Mouse (Mus musculus) stomach, embryonic 14.5 days (tissue): Measurements from ENCODE around the gene Popdc2. TPM values are rescaled to one million over a fixed set of nuclear protein-coding genes. Genes with fewer than 3 reads are reported as not detected.

ENCODE experiments used
- ATAC-seq: fragments of 200-750 bp; cut with Nextera tagmentation; 2 replicates; pipeline ENCODE4 v1.8.0; 2017; ENCODE audit warnings: low read depth, moderate TSS enrichment; ENCODE audit not compliant: insufficient number of reproducible peaks, insufficient read depth, low FRiP score
- H3K27ac ChIP-seq: fragments of 300-500 bp; sonication (generic); 2 replicates; pipeline ENCODE4 v1.5.1; 2014; ENCODE audit warnings: mild to moderate bottlenecking, low read length, moderate library complexity, mixed read lengths
- H3K27me3 ChIP-seq: fragments of 300-500 bp; sonication (generic); 2 replicates; pipeline ENCODE4 v1.6.1; 2014; ENCODE audit warnings: low read length, control low read depth, mixed read lengths; ENCODE audit not compliant: control insufficient read depth, insufficient read depth
- H3K36me3 ChIP-seq: fragments of 300-500 bp; sonication (generic); 2 replicates; pipeline ENCODE4 v1.6.1; 2014; ENCODE audit warnings: mild to moderate bottlenecking, control low read depth, low read length, moderate library complexity, mixed read lengths; ENCODE audit not compliant: control insufficient read depth, insufficient read depth
- H3K4me1 ChIP-seq: fragments of 300-500 bp; sonication (generic); 2 replicates; pipeline ENCODE4 v1.6.1; 2014; ENCODE audit warnings: low read length, control low read depth, mixed read lengths; ENCODE audit not compliant: control insufficient read depth, insufficient read depth
- H3K4me2 ChIP-seq: fragments of 300-500 bp; sonication (generic); replicated peaks from 2 replicates; pipeline ENCODE4 v1.6.1; 2014; ENCODE audit warnings: low read depth, low read length, control low read depth
- H3K4me3 ChIP-seq: fragments of 300-500 bp; sonication (generic); 2 replicates; pipeline ENCODE4 v1.5.1; 2014; ENCODE audit warnings: low read depth, low read length, control low read depth
- H3K9ac ChIP-seq: fragments of 300-500 bp; sonication (generic); replicated peaks from 2 replicates; pipeline ENCODE4 v1.6.1; 2014; ENCODE audit warnings: low read depth, mild to moderate bottlenecking, control low read depth, low read length, moderate library complexity, mixed read lengths
- H3K9me3 ChIP-seq: fragments of 300-500 bp; sonication (generic); 2 replicates; pipeline ENCODE4 v1.6.1; 2016; ENCODE audit warnings: low read depth, low read length, control low read depth; ENCODE audit not compliant: control insufficient read depth
- WGBS: fragments of 180-500 bp; shearing (Covaris S2); extraction: QIAGEN DNeasy Blood & Tissue Kit; methylation state at CpG from one replicate; pipeline ENCODE4 v1.1.7; 2014; 5-methylcytosine and 5-hydroxymethylcytosine counted together
- polyA plus RNA-seq: library from polyadenylated mRNA; unstranded; fragments of >200 nt; fragmentation: Nextera tagmentation; extraction: Ambion mirVana; gene quantifications from 2 replicates; pipeline ENCODE4 v1.2.1, GENCODE M21; 2014

Gene Popdc2
- polyA plus RNA-seq, 1 experiment from 2014 or later, result 5.4 TPM

DNA sequence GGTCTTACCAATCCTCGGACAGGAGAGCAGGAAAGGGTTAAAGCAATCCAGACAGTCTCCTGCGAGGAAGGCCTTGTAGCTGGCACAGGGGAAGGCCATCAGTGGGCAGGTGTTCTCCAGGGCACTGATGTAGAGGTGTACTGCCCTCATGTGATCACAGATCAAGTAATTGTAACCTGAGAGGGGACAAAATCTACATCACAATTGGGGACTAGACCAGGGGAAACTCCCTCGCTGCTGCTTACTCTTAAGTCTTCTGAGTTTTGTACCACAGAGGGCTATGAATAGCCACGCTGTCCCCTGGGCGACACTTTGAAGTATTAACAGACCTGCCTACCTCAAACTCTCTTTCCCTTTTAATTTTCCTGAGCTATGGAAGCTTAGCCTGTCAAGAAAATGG, 45.6 kb downstream of the Popdc2 start:
- H3K4me3 ChIP-seq, result no peak overlapping the region
- H3K9ac ChIP-seq, result no peak overlapping the region
- H3K4me2 ChIP-seq, result no peak overlapping the region
- H3K9me3 ChIP-seq, result no peaks in the 10 kb centered on the region
- no peaks in the 10 kb centered on the region for H3K27me3 ChIP-seq
- WGBS, result 44% methylated on average over 5 of the region's 5 CpGs
- ATAC-seq, result no peak
- H3K27ac ChIP-seq, result no peak overlapping the region
- H3K36me3 ChIP-seq, result no peaks in the 10 kb centered on the region
- no peaks in the 10 kb centered on the region for H3K4me1 ChIP-seq

DNA sequence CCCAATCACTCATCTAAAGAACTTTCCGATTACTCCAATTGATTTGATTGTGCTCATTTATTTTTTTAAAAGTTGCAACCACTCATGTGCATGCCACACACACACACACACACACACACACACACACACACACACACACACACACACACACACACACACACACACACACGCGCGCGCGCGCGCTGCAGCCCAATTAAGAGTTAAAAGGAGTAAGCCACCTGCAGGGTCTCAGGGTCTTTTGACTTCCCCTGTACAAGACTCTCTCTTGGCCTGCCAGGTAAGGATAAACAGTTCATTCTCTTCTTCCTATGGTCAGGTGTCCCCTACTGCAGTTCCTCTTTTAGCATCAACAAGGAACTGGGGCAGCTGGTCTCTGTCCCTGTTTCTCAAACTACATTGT, 46.4 kb downstream of the Popdc2 start:
- H3K27ac ChIP-seq, result no peak overlapping the region
- H3K9ac ChIP-seq, result no peak overlapping the region
- no peak for ATAC-seq
- no peaks in the 10 kb centered on the region for H3K36me3 ChIP-seq
- H3K9me3 ChIP-seq, result no peaks in the 10 kb centered on the region
- H3K4me1 ChIP-seq, result no peaks in the 10 kb centered on the region
- H3K4me3 ChIP-seq, result no peak overlapping the region
- WGBS, result 94% methylated on average over 8 of the region's 8 CpGs
- H3K27me3 ChIP-seq, result no peaks in the 10 kb centered on the region
- H3K4me2 ChIP-seq, result no peak overlapping the region

DNA sequence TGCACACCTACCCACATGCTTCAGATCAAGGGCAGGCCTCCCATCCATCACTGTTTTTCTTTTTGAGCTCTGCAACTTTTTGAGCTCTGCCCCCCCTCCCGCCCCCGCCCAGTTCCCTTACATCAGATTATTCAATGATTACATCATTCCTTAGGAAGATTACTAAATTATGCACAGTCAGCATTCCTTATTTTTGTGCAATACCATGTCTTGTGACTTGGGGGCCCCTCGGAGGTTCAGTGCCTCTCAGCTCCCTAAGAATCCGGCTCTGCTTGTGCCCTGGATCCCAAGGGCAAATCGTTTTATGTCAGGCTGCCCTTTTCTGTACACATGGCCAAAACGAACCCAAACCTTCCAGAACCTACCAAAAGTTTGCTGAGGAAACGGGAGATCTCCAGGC, 52.9 kb downstream of the Popdc2 start:
- Histone ChIP-seq H3K4me1 (no peaks in the 10 kb centered on the region), H3K4me3 (no peak overlapping the region), H3K9me3 (no peaks in the 10 kb centered on the region), H3K36me3 (no peaks in the 10 kb centered on the region), H3K27ac (no peak overlapping the region), H3K4me2 (no peak overlapping the region), H3K9ac (no peak overlapping the region), H3K27me3 (no peaks in the 10 kb centered on the region)
- no peak for ATAC-seq
- 86% methylated on average over 7 of the region's 7 CpGs for WGBS

DNA sequence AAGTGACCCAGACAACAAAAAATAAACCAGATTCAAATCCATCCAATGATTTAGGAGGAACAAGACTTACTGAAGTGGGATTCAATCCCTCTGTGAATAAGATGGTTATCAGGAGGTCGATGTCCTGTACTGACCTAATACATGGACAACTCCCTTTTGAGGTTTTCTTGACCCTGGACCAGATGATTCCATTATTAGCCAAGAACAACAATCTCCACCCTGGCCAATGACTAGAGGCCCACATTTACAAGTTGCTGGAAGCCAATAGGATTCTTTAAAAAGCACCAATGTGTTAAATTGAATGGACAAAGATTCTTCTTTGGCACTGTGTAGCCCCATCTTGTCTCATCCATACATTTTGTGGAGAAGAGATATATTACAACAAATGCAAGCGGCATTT, 63.4 kb downstream of the Popdc2 start:
- Histone ChIP-seq H3K9ac (no peak overlapping the region), H3K27me3 (no peaks in the 10 kb centered on the region), H3K9me3 (no peaks in the 10 kb centered on the region), H3K36me3 (no peaks in the 10 kb centered on the region), H3K4me1 (no peaks in the 10 kb centered on the region), H3K27ac (no peak overlapping the region), H3K4me3 (no peak overlapping the region), H3K4me2 (no peak overlapping the region)
- no peak for ATAC-seq
- 88% methylated on average over 2 of the region's 2 CpGs for WGBS

DNA sequence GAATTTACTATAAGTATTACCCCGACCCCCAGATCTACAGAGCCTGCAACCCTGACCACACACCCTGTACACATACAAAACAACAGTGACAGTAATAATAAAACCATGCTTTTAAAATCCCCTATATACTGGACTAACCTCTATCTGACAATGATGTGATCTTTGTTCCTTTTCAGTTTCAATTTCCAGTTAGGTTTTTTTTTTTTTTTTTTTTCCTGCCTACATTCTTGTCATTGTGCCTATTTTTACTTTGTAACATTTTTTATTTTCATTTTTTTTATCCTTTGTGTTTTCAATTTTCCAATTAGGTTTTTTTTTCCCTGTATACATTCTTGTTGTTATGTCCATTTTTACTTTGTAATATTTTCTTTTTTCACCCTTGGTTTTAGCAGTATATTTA, 63.8 kb downstream of the Popdc2 start:
- WGBS, result 78% methylated on average over 1 of the region's 1 CpGs
- Histone ChIP-seq H3K4me2 (no peak overlapping the region), H3K9ac (no peak overlapping the region), H3K27me3 (no peaks in the 10 kb centered on the region), H3K9me3 (no peaks in the 10 kb centered on the region), H3K4me3 (no peak overlapping the region), H3K4me1 (no peaks in the 10 kb centered on the region), H3K27ac (no peak overlapping the region), H3K36me3 (no peaks in the 10 kb centered on the region)
- no peak for ATAC-seq

Other genes starting within 250 kb of the Popdc2 start
- 2.6 and 4.1 TPM in 2 replicates for gene Nr1i2, start 67.4 kb upstream of the Popdc2 start, polyA plus RNA-seq
- 0.18 TPM in 1 of 2 replicates, not detected in the other for gene Maats1, start 20.1 kb upstream of the Popdc2 start, polyA plus RNA-seq
- gene Cox17, start 15.2 kb upstream of the Popdc2 start, polyA plus RNA-seq, result 135 and 147 TPM in 2 replicates
- gene Gm21987, start 15.2 kb upstream of the Popdc2 start, polyA plus RNA-seq, result not detected in 2 replicates
- gene Pla1a, start 70.9 kb downstream of the Popdc2 start, polyA plus RNA-seq, result 0.71 TPM in 1 of 2 replicates, not detected in the other
- gene Adprh, start 90.5 kb downstream of the Popdc2 start, polyA plus RNA-seq, result 92.3 and 93.6 TPM in 2 replicates
- gene Cd80, start 93.4 kb downstream of the Popdc2 start, polyA plus RNA-seq, result 0.43 and 0.49 TPM in 2 replicates
- gene Timmdc1, start 160.5 kb downstream of the Popdc2 start, polyA plus RNA-seq, result 23.8 and 25.5 TPM in 2 replicates
- 56.9 and 58.8 TPM in 2 replicates for gene Poglut1, start 188.0 kb downstream of the Popdc2 start, polyA plus RNA-seq
- gene Tmem39a, start 196.5 kb downstream of the Popdc2 start, polyA plus RNA-seq, result 119 and 133 TPM in 2 replicates